Mouse (Mus musculus) myocyte (in vitro differentiated cells): ENCODE data around the gene Serinc4.
"Not testable (repeated sequence)": the region's sequence is repeated elsewhere in the genome, so short reads cannot be mapped to it uniquely, and the experiment has no call there.

Experiments used
- CEBPB ChIP-seq: IDR thresholded peaks from 2 replicates; pipeline ENCODE4 v1.6.1; 2011; ENCODE audit warnings: mild to moderate bottlenecking, moderate library complexity; ENCODE audit not compliant: poor library complexity, insufficient read depth, severe bottlenecking
- E2F4 ChIP-seq: IDR thresholded peaks from one replicate; pipeline ENCODE4 v1.6.1; 2011; ENCODE audit warnings: mild to moderate bottlenecking, control low read depth, moderate library complexity; ENCODE audit not compliant: insufficient read depth
- MAX ChIP-seq: IDR thresholded peaks from one replicate; pipeline ENCODE4 v1.6.1; 2011; ENCODE audit warnings: low read depth, mild to moderate bottlenecking, control low read depth
- MYOD1 ChIP-seq, 3 experiments: IDR thresholded peaks; one replicate each; pipeline ENCODE4 v1.6.1; 2011; ENCODE audit warnings: control low read depth in 2 of 3, low read depth in 2 of 3, mild to moderate bottlenecking in 2 of 3, moderate library complexity in 1 of 3; ENCODE audit not compliant: insufficient read length in 2 of 3, control insufficient read depth in 1 of 3
- MYOG ChIP-seq, 3 experiments: IDR thresholded peaks; one replicate each; pipeline ENCODE4 v1.6.1; 2011; ENCODE audit warnings: control low read depth in 2 of 3, low read depth in 2 of 3, mild to moderate bottlenecking in 2 of 3; ENCODE audit not compliant: insufficient read length in 2 of 3, control insufficient read depth in 1 of 3, insufficient read depth in 1 of 3
- POLR2A ChIP-seq: IDR thresholded peaks from one replicate; pipeline ENCODE4 v1.6.1; 2011; ENCODE audit warnings: low read depth, mild to moderate bottlenecking, control low read depth, moderate library complexity; ENCODE audit not compliant: insufficient read length
- POLR2AphosphoS2 ChIP-seq: IDR thresholded peaks from one replicate; pipeline ENCODE4 v1.6.1; 2011; ENCODE audit warnings: low read depth, control low read depth; ENCODE audit not compliant: insufficient read length
- REST ChIP-seq: IDR thresholded peaks from one replicate; pipeline ENCODE4 v1.6.1; 2011; ENCODE audit warnings: mild to moderate bottlenecking, control low read depth, moderate library complexity; ENCODE audit not compliant: insufficient read depth, insufficient read length
- SRF ChIP-seq: IDR thresholded peaks from one replicate; pipeline ENCODE4 v1.6.1; 2011; ENCODE audit warnings: low read depth; ENCODE audit not compliant: control insufficient read depth, insufficient read length
- TCF12 ChIP-seq: IDR thresholded peaks from one replicate; pipeline ENCODE4 v1.6.1; 2011; ENCODE audit warnings: mild to moderate bottlenecking, control low read depth; ENCODE audit not compliant: poor library complexity, insufficient read depth, severe bottlenecking
- TCF3 ChIP-seq: IDR thresholded peaks from one replicate; pipeline ENCODE4 v1.6.1; 2011; ENCODE audit warnings: low read depth, control low read depth; ENCODE audit not compliant: insufficient read length
- USF1 ChIP-seq: IDR thresholded peaks from one replicate; pipeline ENCODE4 v1.6.1; 2011; ENCODE audit warnings: low read depth, mild to moderate bottlenecking, control low read depth, moderate library complexity

DNA sequence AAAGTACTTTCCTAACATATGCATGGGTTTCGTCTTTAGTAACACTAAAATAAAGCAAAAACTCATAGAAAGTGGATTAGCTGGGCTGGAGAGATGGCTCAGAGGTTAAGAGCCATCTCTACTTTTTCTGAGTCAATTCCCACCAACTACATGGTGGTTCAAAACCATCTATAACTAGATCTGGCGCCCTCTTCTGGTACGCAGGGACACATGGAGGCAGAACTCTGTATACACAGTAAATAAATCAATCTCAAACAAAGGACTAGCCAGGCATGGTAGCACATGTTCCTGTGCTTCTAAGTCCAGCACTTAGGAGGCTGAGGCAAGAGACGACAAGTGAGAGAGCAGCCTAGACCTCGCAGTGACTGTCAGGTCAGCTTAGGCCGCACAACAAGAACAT is 12.4 kb upstream of the Serinc4 start:
- not testable (repeated sequence) for TF ChIP-seq POLR2A; USF1; CEBPB; MAX; POLR2AphosphoS2; E2F4; TCF3; TCF12; MYOG (IDR thresholded peaks at IDR 0.05; ENCODE audit: control insufficient read depth in 1 of 3, insufficient read depth in 1 of 3, insufficient read length in 2 of 3, low read depth in 2 of 3); SRF; MYOD1 (IDR thresholded peaks at IDR 0.05; ENCODE audit: control insufficient read depth in 1 of 3, insufficient read length in 2 of 3, low read depth in 2 of 3); REST
